Mouse (Mus musculus): ENCODE results near the gene Sidt1. TPM values are rescaled to one million over a fixed set of nuclear protein-coding genes. Genes with fewer than 3 reads are reported as not detected.

Gene Sidt1
- 3.4 and 3.6 TPM in 2 replicates for polyA plus RNA-seq (2015; fragmentation: Nextera tagmentation; extraction: Ambion mirVana)

- Histone ChIP-seq H3K27me3 (peaks cover 32% of the 10 kb centered on the region), H3K36me3 (no peaks in the 10 kb centered on the region), H3K4me1 (replicated peaks) (peaks cover 22% of the 10 kb centered on the region), H3K27ac (no peak within 1 kb of the TSS), H3K9ac (peak within 1 kb of the TSS; percentile 81), H3K4me2 (peak within 1 kb of the TSS; percentile 99), H3K9me3 (no peaks in the 10 kb centered on the region), H3K4me3 (peak within 1 kb of the TSS; percentile 68)
- 11% methylated on average over 15 of the region's 15 CpGs for WGBS
- no peak for ATAC-seq (ENCODE audit: low FRiP score)
These were observed at the start of gene Sidt1 for GRCm38 (mm10) chr16:44332861-44333284. Sidt1 (minus strand) TSS chr16:44333196.

DNA sequence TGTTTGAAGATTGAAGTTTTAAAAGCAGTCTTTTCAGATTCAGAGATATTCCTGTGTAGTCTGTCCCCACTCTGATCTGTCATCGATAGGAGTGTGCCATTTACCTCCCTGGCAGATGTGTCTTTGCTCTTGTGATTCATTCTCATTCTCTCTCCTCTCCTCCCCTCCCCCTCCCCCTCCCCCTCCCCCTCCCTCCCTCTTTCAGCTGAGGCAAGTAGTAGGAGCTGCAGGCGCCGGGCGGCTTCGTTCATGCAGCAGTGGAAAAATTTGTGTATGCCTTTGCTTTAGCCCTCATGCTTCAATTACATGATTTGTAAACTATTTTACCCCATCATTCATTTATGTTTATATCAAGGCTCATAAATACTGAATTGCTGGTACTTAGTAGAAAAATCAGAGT is 48.6 kb upstream of the Sidt1 start:
- no peaks in the 10 kb centered on the region for H3K27me3 ChIP-seq
- H3K4me1 ChIP-seq (replicated peaks), result peaks cover 9% of the 10 kb centered on the region
- no peak overlapping the region for H3K4me2 ChIP-seq
- H3K4me3 ChIP-seq, result no peak overlapping the region
- H3K9ac ChIP-seq, result no peak overlapping the region
- no peak for ATAC-seq (ENCODE audit: low FRiP score)
- H3K36me3 ChIP-seq, result peaks cover 10% of the 10 kb centered on the region
- 14% methylated on average over 5 of the region's 5 CpGs for WGBS
- H3K27ac ChIP-seq, result no peak overlapping the region
- no peaks in the 10 kb centered on the region for H3K9me3 ChIP-seq

- Histone ChIP-seq H3K27me3 (no peaks in the 10 kb centered on the region), H3K4me3 (no peak overlapping the region), H3K36me3 (peaks cover 8% of the 10 kb centered on the region), H3K27ac (no peak overlapping the region), H3K4me2 (no peak overlapping the region), H3K4me1 (replicated peaks) (peaks cover 9% of the 10 kb centered on the region), H3K9ac (no peak overlapping the region), H3K9me3 (no peaks in the 10 kb centered on the region)
- ATAC-seq (ENCODE audit: low FRiP score), result no peak
- WGBS, result 73% methylated on average over 4 of the region's 4 CpGs
These were observed 47.0 kb upstream of the Sidt1 start for GRCm38 (mm10) chr16:44380006-44380405.

DNA sequence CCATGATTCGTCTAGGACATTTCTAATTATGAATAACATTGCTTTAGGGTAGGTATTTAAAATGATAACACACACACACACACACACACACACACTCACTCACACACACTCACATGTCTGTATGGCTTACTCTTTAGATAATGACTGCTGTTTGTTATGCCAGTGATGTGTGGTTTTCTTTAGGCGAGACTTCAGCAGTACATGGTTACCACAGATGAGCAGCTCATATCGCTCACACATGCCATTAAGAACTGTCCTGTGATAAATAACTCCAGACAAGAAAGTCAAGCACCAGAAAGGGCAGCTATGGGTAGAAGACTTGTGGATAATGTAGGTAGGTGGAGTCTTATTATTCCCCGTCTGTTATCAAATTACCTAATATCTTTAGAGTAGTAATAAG is 42.5 kb upstream of the Sidt1 start:
- Histone ChIP-seq H3K9me3 (no peaks in the 10 kb centered on the region), H3K4me3 (no peak overlapping the region), H3K9ac (no peak overlapping the region), H3K36me3 (peaks cover 32% of the 10 kb centered on the region), H3K27me3 (no peaks in the 10 kb centered on the region), H3K4me1 (replicated peaks) (no peaks in the 10 kb centered on the region), H3K27ac (no peak overlapping the region), H3K4me2 (no peak overlapping the region)
- no peak for ATAC-seq (ENCODE audit: low FRiP score)
- 98% methylated on average over 4 of the region's 4 CpGs for WGBS

DNA sequence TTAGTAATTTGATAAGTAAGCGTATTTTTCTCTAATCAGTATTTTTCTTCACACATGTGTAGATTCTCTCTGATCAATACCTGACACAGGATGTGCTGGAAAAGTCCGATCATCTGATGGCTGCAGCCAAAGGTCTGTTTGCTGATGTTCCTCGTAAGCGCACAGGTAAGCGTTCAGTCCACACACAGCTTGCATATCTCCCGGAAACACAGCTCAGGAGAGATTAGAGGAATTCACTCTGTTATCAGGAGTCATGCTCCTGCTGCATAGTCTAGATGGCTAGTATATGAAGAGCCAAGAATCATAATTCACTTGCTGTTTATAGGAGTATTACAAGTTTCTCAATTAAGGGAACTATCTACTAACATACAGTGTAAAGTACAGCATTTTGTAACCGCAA is 32.5 kb upstream of the Sidt1 start:
- H3K4me2 ChIP-seq, result no peak overlapping the region
- H3K36me3 ChIP-seq, result peaks cover 27% of the 10 kb centered on the region
- no peak overlapping the region for H3K27ac ChIP-seq
- WGBS, result 95% methylated on average over 7 of the region's 7 CpGs
- H3K4me3 ChIP-seq, result no peak overlapping the region
- no peak for ATAC-seq (ENCODE audit: low FRiP score)
- no peaks in the 10 kb centered on the region for H3K9me3 ChIP-seq
- H3K9ac ChIP-seq, result no peak overlapping the region
- no peaks in the 10 kb centered on the region for H3K4me1 ChIP-seq (replicated peaks)
- no peaks in the 10 kb centered on the region for H3K27me3 ChIP-seq

DNA sequence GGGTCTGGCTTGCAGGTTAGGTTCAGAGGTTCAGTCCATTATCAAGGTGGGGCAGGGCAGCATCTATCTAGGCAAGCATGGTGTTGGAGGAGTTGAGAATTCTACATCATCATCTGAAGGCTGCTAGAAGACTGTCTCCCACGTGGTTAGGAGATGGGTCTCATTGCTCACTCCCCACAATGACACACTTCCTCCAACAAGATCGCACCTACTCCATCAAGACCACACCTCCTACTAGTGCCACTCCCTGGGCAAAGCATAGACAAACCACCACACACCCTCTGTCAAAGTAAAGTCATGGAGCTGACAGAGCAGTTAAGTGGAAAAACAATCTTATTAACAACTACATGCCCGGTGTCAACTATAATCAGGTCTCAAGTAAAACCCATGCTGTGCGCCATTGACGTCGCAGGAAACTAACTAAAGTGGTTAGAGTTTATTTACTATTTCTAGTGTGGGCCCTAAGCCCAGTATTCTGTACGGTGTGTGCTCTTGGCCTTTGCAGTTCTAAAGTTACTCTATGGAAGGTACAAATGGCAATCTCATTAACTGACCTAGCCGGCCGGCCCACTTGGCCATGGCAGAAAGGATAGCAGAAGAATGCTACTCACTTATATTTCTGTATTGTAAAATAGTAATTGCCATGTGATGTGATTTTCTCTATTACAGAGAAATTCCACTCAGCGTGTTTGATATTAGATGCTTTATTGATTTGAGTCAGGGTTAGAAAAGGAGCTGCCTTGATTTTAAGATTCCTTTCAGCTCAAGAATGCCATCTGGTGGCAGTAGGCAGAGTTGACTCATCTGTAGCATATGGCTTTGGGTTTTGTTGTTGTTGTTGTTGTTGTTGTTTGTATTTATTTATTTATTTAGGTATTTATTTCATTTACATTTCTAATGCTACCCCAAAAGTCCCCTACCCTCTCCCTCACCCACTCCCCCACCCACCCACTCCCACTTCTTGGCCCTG is 29.2 kb upstream of the Sidt1 start:
- ATAC-seq (ENCODE audit: low FRiP score), result no peak
- H3K27ac ChIP-seq, result no peak overlapping the region
- WGBS, result 88% methylated on average over 10 of the region's 10 CpGs

GRCm38 (mm10) chr16:44357571-44358268 is 24.7 kb upstream of the Sidt1 start:
- H3K27me3 ChIP-seq, result no peaks in the 10 kb centered on the region
- no peak overlapping the region for H3K4me2 ChIP-seq
- peaks cover 17% of the 10 kb centered on the region for H3K36me3 ChIP-seq
- ATAC-seq (ENCODE audit: low FRiP score), result no peak
- H3K27ac ChIP-seq, result no peak overlapping the region
- no peaks in the 10 kb centered on the region for H3K4me1 ChIP-seq (replicated peaks)
- H3K9ac ChIP-seq, result no peak overlapping the region
- no peak overlapping the region for H3K4me3 ChIP-seq
- 75% methylated on average over 4 of the region's 4 CpGs for WGBS
- H3K9me3 ChIP-seq, result no peaks in the 10 kb centered on the region

More for the DNA sequence above, 29.2 kb upstream of the Sidt1 start:
- H3K9ac ChIP-seq, result no peak overlapping the region
- peaks cover 30% of the 10 kb centered on the region for H3K36me3 ChIP-seq
- H3K4me3 ChIP-seq, result no peak overlapping the region
- no peak overlapping the region for H3K4me2 ChIP-seq
- H3K4me1 ChIP-seq (replicated peaks), result no peaks in the 10 kb centered on the region
- no peaks in the 10 kb centered on the region for H3K9me3 ChIP-seq
- no peaks in the 10 kb centered on the region for H3K27me3 ChIP-seq

- 85% methylated on average over 7 of the region's 7 CpGs for WGBS
- Histone ChIP-seq H3K4me1 (replicated peaks) (no peaks in the 10 kb centered on the region), H3K4me3 (no peak overlapping the region), H3K36me3 (peaks cover 15% of the 10 kb centered on the region), H3K9me3 (no peaks in the 10 kb centered on the region), H3K27ac (no peak overlapping the region), H3K4me2 (no peak overlapping the region), H3K27me3 (no peaks in the 10 kb centered on the region), H3K9ac (no peak overlapping the region)
- no peak for ATAC-seq (ENCODE audit: low FRiP score)
These were observed 23.3 kb upstream of the Sidt1 start for GRCm38 (mm10) chr16:44356291-44356690.

DNA sequence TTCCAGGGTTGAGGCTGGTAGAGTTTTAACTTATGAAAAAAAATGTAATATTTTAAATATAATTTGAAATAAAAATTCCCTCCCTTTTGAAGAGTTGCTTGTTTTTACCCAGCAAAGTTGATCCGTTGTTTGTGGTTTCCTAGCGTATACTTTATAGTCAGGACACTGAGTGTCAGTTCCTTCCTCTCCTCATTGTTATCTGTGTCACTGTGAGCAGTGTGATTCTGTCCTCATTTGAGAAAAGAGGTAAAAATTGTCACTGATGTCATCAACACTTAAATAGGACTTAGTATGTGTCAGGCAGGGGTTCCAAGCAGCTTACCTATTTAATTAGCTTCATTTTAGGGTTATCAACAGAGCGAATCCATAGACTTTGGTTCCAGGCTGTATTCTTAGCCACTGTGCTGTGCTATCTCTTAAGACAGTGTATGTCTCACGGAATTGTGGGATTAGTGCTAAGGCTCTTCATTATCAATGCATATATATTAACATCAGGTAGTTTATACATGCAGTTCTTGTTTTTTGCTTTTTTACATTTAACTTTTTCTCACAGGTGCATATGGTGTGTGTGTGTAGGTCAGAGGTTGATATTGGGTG is 16.9 kb upstream of the Sidt1 start:
- H3K4me1 ChIP-seq (replicated peaks), result peaks cover 13% of the 10 kb centered on the region
- H3K4me3 ChIP-seq, result no peak overlapping the region
- no peak for ATAC-seq (ENCODE audit: low FRiP score)
- no peak overlapping the region for H3K27ac ChIP-seq
- H3K36me3 ChIP-seq, result no peaks in the 10 kb centered on the region
- H3K4me2 ChIP-seq, result no peak overlapping the region
- no peaks in the 10 kb centered on the region for H3K27me3 ChIP-seq
- 93% methylated on average over 4 of the region's 4 CpGs for WGBS
- no peaks in the 10 kb centered on the region for H3K9me3 ChIP-seq
- H3K9ac ChIP-seq, result no peak overlapping the region

DNA sequence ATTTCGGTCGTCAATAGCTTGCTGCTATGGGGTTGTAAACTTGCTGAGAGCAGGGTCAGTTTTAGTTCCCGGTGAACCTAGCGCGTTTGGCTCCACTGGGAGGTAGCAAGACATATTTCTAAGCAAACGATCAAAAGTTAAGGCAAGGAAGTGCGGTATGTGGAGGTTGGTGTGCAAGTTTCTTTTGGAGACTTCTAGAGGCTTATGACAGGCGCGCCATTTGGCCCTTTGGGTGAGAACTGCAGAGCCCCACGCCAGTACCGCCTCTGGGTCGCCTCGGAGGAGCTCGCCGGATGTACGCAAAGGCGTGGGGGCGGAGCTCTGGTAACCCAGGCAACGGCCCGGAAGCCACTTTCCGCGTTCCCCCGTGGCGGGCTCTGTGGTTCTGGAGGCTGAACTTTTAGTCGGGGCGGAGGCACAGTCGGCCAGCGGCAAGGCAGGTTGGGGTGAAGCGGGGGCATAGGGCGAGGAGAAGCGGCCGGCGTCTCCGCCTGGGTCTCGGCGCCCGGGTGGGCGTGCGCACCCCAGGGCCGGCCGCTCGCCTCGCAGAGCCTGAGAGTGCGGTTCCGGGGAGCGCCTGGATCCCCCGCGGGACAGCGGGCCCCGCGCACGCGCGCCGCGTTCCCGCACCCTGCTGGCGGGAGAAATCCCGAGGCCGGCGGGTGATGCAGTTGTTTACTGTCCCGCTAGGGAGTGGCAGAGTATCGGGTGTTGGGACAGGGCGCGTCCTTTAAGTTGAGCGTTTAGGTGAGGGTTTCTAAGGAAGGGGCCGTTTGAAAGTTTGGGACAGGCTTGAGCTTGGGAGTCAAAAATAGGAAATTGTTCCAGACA is 14.3 kb upstream of the Sidt1 start, which contains the start of gene Spice1:
Spice1 (plus strand) TSS at position 51 of the 831 bp plus-strand sequence.
- under 1% methylated on average over 67 of the region's 67 CpGs for WGBS
- Histone ChIP-seq H3K36me3 (no peaks in the 10 kb centered on the region), H3K4me3 (peak within 1 kb of the TSS; percentile 55), H3K9me3 (no peaks in the 10 kb centered on the region), H3K27ac (peak within 1 kb of the TSS; percentile 67), H3K27me3 (no peaks in the 10 kb centered on the region), H3K4me1 (replicated peaks) (peaks cover 13% of the 10 kb centered on the region), H3K4me2 (peak within 1 kb of the TSS; percentile 64), H3K9ac (peak within 1 kb of the TSS; percentile 68)
- peak; percentile 100 for ATAC-seq (ENCODE audit: low FRiP score)

DNA sequence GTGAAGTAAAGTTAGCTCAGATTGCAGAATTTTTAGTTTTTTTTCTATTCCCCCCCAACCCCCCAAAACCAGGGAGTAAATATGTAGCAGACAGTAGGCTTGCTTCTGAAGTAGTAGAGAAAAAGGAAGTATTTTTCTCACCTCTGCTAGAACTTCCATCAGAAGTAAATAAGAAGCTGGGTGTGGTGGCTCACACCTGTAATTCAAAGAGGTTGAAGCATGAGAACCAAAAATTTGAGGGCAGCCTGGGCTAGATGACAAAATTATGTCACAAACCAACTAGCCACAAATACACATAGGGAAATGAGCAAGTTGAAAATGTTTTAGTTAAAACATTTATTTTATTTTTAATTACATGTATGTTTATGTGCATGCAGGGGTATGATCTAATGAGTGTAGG is 4.5 kb upstream of the Sidt1 start:
- H3K36me3 ChIP-seq, result no peaks in the 10 kb centered on the region
- H3K4me2 ChIP-seq, result no peak overlapping the region
- H3K4me1 ChIP-seq (replicated peaks), result peaks cover 9% of the 10 kb centered on the region
- H3K9ac ChIP-seq, result no peak overlapping the region
- H3K27ac ChIP-seq, result no peak overlapping the region
- H3K27me3 ChIP-seq, result peaks cover 24% of the 10 kb centered on the region
- no peaks in the 10 kb centered on the region for H3K9me3 ChIP-seq
- no peak overlapping the region for H3K4me3 ChIP-seq
- no peak for ATAC-seq (ENCODE audit: low FRiP score)

All from hindbrain, embryonic 13.5 days (tissue).